Mouse (Mus musculus) embryonic facial prominence, embryonic 13.5 days (tissue): ENCODE measurements around the gene Diexf. TPM values are rescaled to one million over a fixed set of nuclear protein-coding genes. Genes with fewer than 3 reads are reported as not detected.

Source experiments
- ATAC-seq: fragments of 200-750 bp; cut with Nextera tagmentation; 2 replicates; pipeline ENCODE4 v1.8.0; 2017; ENCODE audit warnings: low read depth; ENCODE audit not compliant: insufficient number of reproducible peaks, insufficient read depth, low FRiP score, low TSS enrichment
- H3K27ac ChIP-seq: fragments of 300-500 bp; sonication (generic); 2 replicates; pipeline ENCODE4 v1.5.1; 2015; ENCODE audit warnings: moderate library complexity, mild to moderate bottlenecking, inconsistent platforms
- H3K27me3 ChIP-seq: fragments of 300-500 bp; sonication (generic); 2 replicates; pipeline ENCODE4 v1.6.1; 2015; ENCODE audit warnings: mild to moderate bottlenecking, inconsistent platforms
- H3K36me3 ChIP-seq: fragments of 300-500 bp; sonication (generic); 2 replicates; pipeline ENCODE4 v1.6.1; 2015; ENCODE audit warnings: mild to moderate bottlenecking, inconsistent platforms
- H3K4me1 ChIP-seq: fragments of 300-500 bp; sonication (generic); 2 replicates; pipeline ENCODE4 v1.6.1; 2015; ENCODE audit warnings: inconsistent platforms
- H3K4me2 ChIP-seq: fragments of 300-500 bp; sonication (generic); 2 replicates; pipeline ENCODE4 v1.6.1; 2015; ENCODE audit warnings: moderate library complexity, mild to moderate bottlenecking, inconsistent platforms
- H3K4me3 ChIP-seq: fragments of 300-500 bp; sonication (generic); 2 replicates; pipeline ENCODE4 v1.5.1; 2015; ENCODE audit warnings: mild to moderate bottlenecking, inconsistent platforms
- H3K9ac ChIP-seq: fragments of 300-500 bp; sonication (generic); 2 replicates; pipeline ENCODE4 v1.6.1; 2015; ENCODE audit warnings: mild to moderate bottlenecking, inconsistent platforms
- H3K9me3 ChIP-seq: fragments of 300-500 bp; sonication (generic); 2 replicates; pipeline ENCODE4 v1.6.1; 2016; ENCODE audit warnings: inconsistent platforms
- WGBS: fragments of 180-500 bp; shearing (Covaris S2); methylation state at CpG from one replicate; pipeline ENCODE4 v1.1.7; 2015; ENCODE audit warnings: mixed read lengths; 5-methylcytosine and 5-hydroxymethylcytosine counted together
- polyA plus RNA-seq: library from polyadenylated mRNA; unstranded; fragments of >200 nt; fragmentation: Nextera tagmentation; extraction: Ambion mirVana; gene quantifications from 2 replicates; pipeline ENCODE4 v1.2.1, GENCODE M21; 2015

Gene Diexf
- polyA plus RNA-seq, 1 experiment from 2014 or later: 13.5 TPM

- ATAC-seq: no peak
- Histone ChIP-seq H3K4me3 (no peak overlapping the region), H3K4me2 (no peak overlapping the region), H3K4me1 (peaks cover 15% of the 10 kb centered on the region), H3K36me3 (peaks cover 35% of the 10 kb centered on the region), H3K9ac (no peak overlapping the region), H3K9me3 (no peaks in the 10 kb centered on the region), H3K27me3 (no peaks in the 10 kb centered on the region), H3K27ac (peak overlapping the region; percentile 3; the same call in 1 of the 2 replicates)
- 86% methylated on average over 5 of the region's 5 CpGs for WGBS
Observed at GRCm38 (mm10) chr1:193102556-193102955, 27.5 kb downstream of the Diexf start.

- H3K9me3 ChIP-seq: no peaks in the 10 kb centered on the region
- no peak overlapping the region for H3K4me3 ChIP-seq
- no peak overlapping the region for H3K4me2 ChIP-seq
- ATAC-seq: no peak
- H3K9ac ChIP-seq: no peak overlapping the region
- no peaks in the 10 kb centered on the region for H3K27me3 ChIP-seq
- peaks cover 29% of the 10 kb centered on the region for H3K36me3 ChIP-seq
- WGBS: 43% methylated on average over 4 of the region's 4 CpGs
- H3K27ac ChIP-seq: peak overlapping the region; percentile 55
- peaks cover 15% of the 10 kb centered on the region for H3K4me1 ChIP-seq
Observed at GRCm38 (mm10) chr1:193102029-193102428, 28.0 kb downstream of the Diexf start.

- no peak for ATAC-seq
- Histone ChIP-seq H3K4me3 (no peak overlapping the region), H3K27ac (no peak overlapping the region), H3K4me2 (no peak overlapping the region), H3K9me3 (no peaks in the 10 kb centered on the region), H3K4me1 (peaks cover 15% of the 10 kb centered on the region), H3K36me3 (no peaks in the 10 kb centered on the region; the same call in 1 of the 2 replicates), H3K27me3 (no peaks in the 10 kb centered on the region), H3K9ac (no peak overlapping the region)
- 84% methylated on average over 3 of the region's 3 CpGs for WGBS
Observed at GRCm38 (mm10) chr1:193098946-193099345, 31.1 kb downstream of the Diexf start.

- Histone ChIP-seq H3K4me1 (no peaks in the 10 kb centered on the region), H3K9me3 (no peaks in the 10 kb centered on the region), H3K36me3 (no peaks in the 10 kb centered on the region), H3K4me3 (no peak overlapping the region), H3K27me3 (no peaks in the 10 kb centered on the region), H3K9ac (no peak overlapping the region), H3K4me2 (no peak overlapping the region), H3K27ac (no peak overlapping the region)
- WGBS: 83% methylated on average over 3 of the region's 3 CpGs
- ATAC-seq: no peak
Observed at GRCm38 (mm10) chr1:193093596-193093995, 36.5 kb downstream of the Diexf start.

GRCm38 (mm10) chr1:193092771-193093170 is 37.3 kb downstream of the Diexf start:
- Histone ChIP-seq H3K9ac (no peak overlapping the region), H3K27me3 (no peaks in the 10 kb centered on the region), H3K4me2 (no peak overlapping the region), H3K9me3 (no peaks in the 10 kb centered on the region), H3K36me3 (no peaks in the 10 kb centered on the region), H3K4me3 (no peak overlapping the region), H3K27ac (no peak overlapping the region), H3K4me1 (no peaks in the 10 kb centered on the region)
- WGBS: 67% methylated on average over 1 of the region's 1 CpGs
- no peak for ATAC-seq

DNA sequence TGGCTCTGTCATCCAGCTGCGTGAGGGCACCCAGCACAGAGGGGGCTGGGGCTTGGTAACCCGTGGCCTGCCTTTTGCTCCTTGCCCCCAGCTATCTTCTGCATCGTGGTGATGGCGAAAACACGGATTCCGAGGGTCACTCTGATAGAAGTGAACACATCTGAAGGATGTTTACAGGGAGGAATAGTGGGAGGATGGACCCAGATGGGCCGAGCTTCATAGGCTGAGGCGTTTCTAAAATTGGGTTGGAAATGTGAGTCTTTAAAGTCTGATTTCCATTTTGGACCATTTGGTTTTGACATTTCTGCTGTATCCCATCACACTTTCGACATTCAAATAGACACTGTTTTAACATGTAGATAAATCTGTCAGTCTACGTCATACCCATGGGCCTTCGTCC is 39.2 kb downstream of the Diexf start:
- Histone ChIP-seq H3K4me1 (peaks cover 14% of the 10 kb centered on the region; the same call in 1 of the 2 replicates), H3K9ac (no peak overlapping the region), H3K9me3 (no peaks in the 10 kb centered on the region), H3K27me3 (no peaks in the 10 kb centered on the region), H3K4me2 (no peak overlapping the region), H3K4me3 (no peak overlapping the region), H3K27ac (no peak overlapping the region), H3K36me3 (no peaks in the 10 kb centered on the region)
- no peak for ATAC-seq
- 81% methylated on average over 11 of the region's 11 CpGs for WGBS

DNA sequence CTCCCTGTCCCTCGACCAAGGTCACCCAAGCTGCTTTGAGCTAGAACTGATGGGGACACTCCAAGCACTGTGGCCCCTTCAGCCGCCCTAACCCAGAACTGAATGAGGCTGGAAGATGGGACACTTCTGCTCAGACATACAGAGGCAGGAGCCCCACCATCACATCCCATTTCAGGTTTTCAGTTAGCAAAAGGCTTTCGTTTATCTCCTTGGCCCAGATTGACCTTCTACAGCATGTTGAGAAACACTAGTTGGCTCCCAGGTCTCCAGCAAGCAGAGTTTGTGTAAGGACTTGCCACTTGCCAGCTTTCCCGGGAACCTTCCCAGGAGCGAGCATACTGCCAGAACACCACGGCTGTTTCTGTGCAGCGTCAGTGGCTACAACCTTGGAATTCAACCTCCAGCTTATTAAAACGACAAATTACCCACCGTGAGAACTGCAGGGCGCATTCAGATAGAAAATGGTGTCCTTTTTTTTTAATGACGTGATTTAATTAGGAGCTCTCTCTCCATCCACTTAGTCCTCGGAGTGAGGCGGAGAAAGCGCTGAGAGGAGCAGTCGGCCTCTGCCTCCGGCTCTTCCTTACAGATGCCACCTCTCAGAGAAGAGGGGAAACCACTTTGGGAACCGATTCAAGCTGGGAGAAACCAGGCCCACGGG is 39.7 kb downstream of the Diexf start:
- Histone ChIP-seq H3K36me3 (no peaks in the 10 kb centered on the region), H3K27ac (no peak overlapping the region), H3K4me3 (no peak overlapping the region), H3K9me3 (no peaks in the 10 kb centered on the region), H3K9ac (no peak overlapping the region), H3K27me3 (no peaks in the 10 kb centered on the region), H3K4me2 (no peak overlapping the region), H3K4me1 (peaks cover 18% of the 10 kb centered on the region)
- ATAC-seq: no peak
- 67% methylated on average over 18 of the region's 18 CpGs for WGBS

GRCm38 (mm10) chr1:193089683-193090082 is 40.4 kb downstream of the Diexf start:
- no peak overlapping the region for H3K9ac ChIP-seq
- H3K4me3 ChIP-seq: no peak overlapping the region
- H3K27me3 ChIP-seq: no peaks in the 10 kb centered on the region
- H3K27ac ChIP-seq: no peak overlapping the region
- no peak overlapping the region for H3K4me2 ChIP-seq
- WGBS: 71% methylated on average over 3 of the region's 3 CpGs
- H3K4me1 ChIP-seq: peaks cover 20% of the 10 kb centered on the region
- H3K9me3 ChIP-seq: no peaks in the 10 kb centered on the region
- ATAC-seq: no peak
- no peaks in the 10 kb centered on the region for H3K36me3 ChIP-seq

GRCm38 (mm10) chr1:193089211-193089610 is 40.9 kb downstream of the Diexf start:
- no peak for ATAC-seq
- 92% methylated on average over 6 of the region's 6 CpGs for WGBS
- H3K4me3 ChIP-seq: no peak overlapping the region

DNA sequence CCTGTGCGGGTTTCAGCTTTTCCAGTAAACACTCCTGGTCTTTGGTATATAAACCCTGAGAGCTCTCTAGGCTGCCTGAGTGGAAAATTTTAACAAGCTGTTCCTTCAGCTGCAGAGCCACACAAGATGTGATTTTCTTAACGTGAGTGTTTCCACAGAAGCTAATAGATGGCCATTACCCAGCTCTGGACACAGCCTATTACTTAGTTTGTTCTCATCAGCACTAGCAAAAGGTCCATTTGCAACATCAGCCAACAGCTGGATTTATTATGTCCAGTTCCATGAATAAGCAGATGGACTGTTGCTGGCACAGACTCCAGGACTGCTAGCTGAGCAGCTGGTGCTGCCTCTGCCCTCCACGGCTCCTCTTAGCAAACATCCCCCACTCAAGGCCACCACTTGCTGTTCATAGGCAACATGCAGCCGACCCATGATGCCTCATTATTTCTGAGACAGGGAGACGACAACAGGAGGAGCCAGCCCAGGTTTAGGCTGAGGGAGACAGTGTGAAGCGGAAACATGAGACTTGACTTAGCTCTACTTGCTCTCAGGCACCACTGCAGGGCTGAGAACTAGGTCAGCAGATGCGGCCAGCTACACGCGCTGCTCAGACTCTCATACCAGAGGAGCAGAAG is 43.1 kb downstream of the Diexf start:
- ATAC-seq: no peak

More at GRCm38 (mm10) chr1:193089211-193089610, 40.9 kb downstream of the Diexf start:
- H3K27me3 ChIP-seq: no peaks in the 10 kb centered on the region
- H3K4me1 ChIP-seq: peaks cover 20% of the 10 kb centered on the region
- H3K36me3 ChIP-seq: no peaks in the 10 kb centered on the region
- H3K4me2 ChIP-seq: no peak overlapping the region
- H3K9ac ChIP-seq: no peak overlapping the region
- no peak overlapping the region for H3K27ac ChIP-seq
- H3K9me3 ChIP-seq: no peaks in the 10 kb centered on the region

DNA sequence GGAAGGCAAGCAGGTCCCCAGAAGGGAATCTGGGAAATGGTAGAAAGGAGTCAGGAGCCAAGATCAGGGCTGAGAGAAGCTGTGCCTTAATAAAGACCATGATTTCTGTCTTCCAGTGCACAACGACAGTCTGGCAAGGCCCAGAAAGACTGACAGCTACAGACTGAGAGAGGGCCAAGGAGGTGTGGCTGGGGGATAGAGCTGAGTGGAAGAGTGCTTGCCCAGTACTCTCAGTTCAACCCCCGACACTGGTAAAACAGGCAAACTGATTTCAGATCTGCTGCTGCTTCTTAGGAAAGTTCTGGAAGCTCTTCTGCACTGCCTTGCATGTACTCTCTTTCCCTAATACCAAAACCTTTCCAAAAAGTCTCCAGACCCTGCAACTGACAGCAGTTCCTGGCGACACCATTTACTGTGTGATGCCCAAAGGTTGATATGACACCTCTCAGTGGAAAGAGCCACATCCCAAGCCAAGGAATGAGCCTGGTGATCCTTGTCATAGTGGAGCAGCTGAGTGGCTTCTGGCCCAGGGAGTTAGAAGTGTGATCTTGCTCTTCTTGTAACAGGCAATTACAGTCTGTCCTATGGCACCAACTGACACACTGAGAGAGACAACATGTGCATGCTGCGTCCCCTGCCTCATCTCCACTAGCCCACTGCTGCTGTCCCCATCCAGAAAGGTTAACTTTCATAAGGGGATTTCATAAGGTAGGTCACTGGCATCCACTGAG is 43.8 kb downstream of the Diexf start:
- Histone ChIP-seq H3K4me2 (no peak overlapping the region), H3K9ac (no peak overlapping the region), H3K4me3 (no peak overlapping the region), H3K36me3 (no peaks in the 10 kb centered on the region), H3K9me3 (no peaks in the 10 kb centered on the region), H3K27me3 (no peaks in the 10 kb centered on the region), H3K4me1 (peaks cover 32% of the 10 kb centered on the region), H3K27ac (no peak overlapping the region)
- ATAC-seq: no peak
- WGBS: 69% methylated on average over 4 of the region's 4 CpGs

More for the DNA sequence above, 43.1 kb downstream of the Diexf start:
- Histone ChIP-seq H3K4me1 (peaks cover 28% of the 10 kb centered on the region), H3K9me3 (no peaks in the 10 kb centered on the region), H3K36me3 (no peaks in the 10 kb centered on the region), H3K4me2 (no peak overlapping the region), H3K27me3 (no peaks in the 10 kb centered on the region), H3K9ac (peak overlapping the region; percentile 36; the same call in 1 of the 2 replicates), H3K27ac (no peak overlapping the region), H3K4me3 (no peak overlapping the region)
- 52% methylated on average over 9 of the region's 9 CpGs for WGBS
